In genomic region chr2:4596992-4597391, GRCm38 (mm10) we compare ENCODE assay signal across 21 mouse cellular contexts.
"Had no signal": no experiment of that assay in that cellular context is flagged by ENCODE, and none has a peak within 500 bp of the region (broad histone marks: within the 10 kb centered on the region; RNA-seq: fewer than 3 reads in every experiment).

No protein-coding gene starts in this region.

- DNase-seq: liver; lung, adult 18-20 months; lung, postnatal 10 days; lung, postnatal 36 days; retina, postnatal 1 day; right cerebral cortex, postnatal 25 days; spleen, adult 18-20 months; thymus, postnatal 25 days had no signal

- H3K27ac ChIP-seq: kidney, postnatal 0 days; limb, embryonic 10.5 days; limb, embryonic 13.5 days; liver, embryonic 12.5 days; liver, embryonic 15.5 days; lung, embryonic 15.5 days; midbrain, embryonic 10.5 days; midbrain, embryonic 13.5 days; neural tube, embryonic 15.5 days; stomach, embryonic 15.5 days had no signal

- H3K9ac ChIP-seq: limb, embryonic 13.5 days; liver, embryonic 12.5 days; liver, embryonic 15.5 days; lung, embryonic 15.5 days; midbrain, embryonic 13.5 days; neural tube, embryonic 15.5 days; stomach, embryonic 15.5 days had no signal

- H3K27me3 ChIP-seq: limb, embryonic 13.5 days; liver, embryonic 12.5 days; liver, embryonic 15.5 days; lung, embryonic 15.5 days; megakaryocyte, embryonic 14.5 days; midbrain, embryonic 13.5 days; neural tube, embryonic 15.5 days; stomach, embryonic 15.5 days had no signal

- H3K9me3 ChIP-seq: limb, embryonic 10.5 days; limb, embryonic 13.5 days; liver, embryonic 12.5 days; liver, embryonic 15.5 days; lung, embryonic 15.5 days; megakaryocyte, embryonic 14.5 days; midbrain, embryonic 10.5 days; midbrain, embryonic 13.5 days; neural tube, embryonic 15.5 days; stomach, embryonic 15.5 days had no signal

- H3K4me3 ChIP-seq: limb, embryonic 10.5 days; limb, embryonic 13.5 days; liver, embryonic 12.5 days; liver, embryonic 15.5 days; lung, embryonic 15.5 days; megakaryocyte, embryonic 14.5 days; midbrain, embryonic 10.5 days; midbrain, embryonic 13.5 days; myocyte; neural tube, embryonic 15.5 days; stomach, embryonic 15.5 days had no signal

- H3K4me1 ChIP-seq: midbrain, embryonic 13.5 days had no signal

- H3K4me2 ChIP-seq: limb, embryonic 13.5 days; liver, embryonic 12.5 days; liver, embryonic 15.5 days; lung, embryonic 15.5 days; midbrain, embryonic 13.5 days; neural tube, embryonic 15.5 days; stomach, embryonic 15.5 days had no signal

- ATAC-seq: liver, embryonic 12.5 days; midbrain, embryonic 13.5 days; midbrain, embryonic 16.5 days had no signal
